ENCODE assay signal across 18 mouse cellular contexts in genomic region chrX:77594670-77595224, GRCm38 (mm10).
DNase-seq lines count a peak whose midpoint lies in the region; ATAC-seq lines count a peak whose summit lies in the region.
"Had no signal": no experiment of that assay in that cellular context is flagged by ENCODE, and none has a peak within 500 bp of the region (broad histone marks: within the 10 kb centered on the region; RNA-seq: fewer than 3 reads in every experiment).

No protein-coding gene starts in this region.

- H3K36me3 ChIP-seq in liver, embryonic 11.5 days (ENCODE audit: control insufficient read depth, insufficient read depth, low read length), result no peaks in the 10 kb centered on the region
- H3K36me3 ChIP-seq in liver, embryonic 12.5 days, result no peaks in the 10 kb centered on the region
- H3K36me3 ChIP-seq: embryonic facial prominence, embryonic 13.5 days; heart, embryonic 13.5 days; hindbrain, embryonic 12.5 days had no signal

- no peaks in the 10 kb centered on the region for H3K27me3 ChIP-seq in liver, embryonic 11.5 days (replicated peaks; ENCODE audit: control insufficient read depth, insufficient read depth, low read length)
- H3K27me3 ChIP-seq in liver, embryonic 12.5 days (replicated peaks), result no peaks in the 10 kb centered on the region
- H3K27me3 ChIP-seq: embryonic facial prominence, embryonic 13.5 days; forebrain, embryonic 13.5 days; heart, embryonic 13.5 days; hindbrain, embryonic 12.5 days had no signal

- no peak overlapping the region for H3K4me3 ChIP-seq in liver, embryonic 11.5 days (ENCODE audit: low read depth, low read length)
- H3K4me3 ChIP-seq in liver, embryonic 12.5 days, result no peak overlapping the region
- H3K4me3 ChIP-seq: embryonic facial prominence, embryonic 13.5 days; forebrain, embryonic 13.5 days; heart, adult 2 months; heart, embryonic 13.5 days; hindbrain, embryonic 12.5 days had no signal

- no peaks in the 10 kb centered on the region for H3K9me3 ChIP-seq in liver, embryonic 11.5 days (ENCODE audit: control insufficient read depth, low read length)
- no peaks in the 10 kb centered on the region for H3K9me3 ChIP-seq in liver, embryonic 12.5 days (replicated peaks)
- H3K9me3 ChIP-seq: embryonic facial prominence, embryonic 13.5 days; forebrain, embryonic 13.5 days; heart, embryonic 13.5 days; hindbrain, embryonic 12.5 days had no signal

- H3K4me1 ChIP-seq in liver, embryonic 11.5 days (replicated peaks; ENCODE audit: control insufficient read depth, insufficient read depth, low read length), result peaks cover 5% of the 10 kb centered on the region; the same call in 1 of the 2 replicates
- H3K4me1 ChIP-seq in liver, embryonic 12.5 days, result peaks cover 14% of the 10 kb centered on the region
- H3K4me1 ChIP-seq: embryonic facial prominence, embryonic 13.5 days; forebrain, embryonic 13.5 days; hindbrain, embryonic 12.5 days had no signal

- no peak for DNase-seq in liver, embryonic 11.5 days (ENCODE audit: low spot score)
- DNase-seq in liver, result no peak
- DNase-seq in left cerebral cortex, postnatal 10 days (ENCODE audit: extremely low spot score in 1 of 2, low spot score in 2 of 2), result no peak
- DNase-seq in right cerebral cortex, adult 18-20 months, result no peak
- DNase-seq: adrenal gland, postnatal 14 days; cerebellum, adult 18-20 months; cerebellum, adult 9-11 months; forebrain, postnatal 0 days; gastrocnemius, postnatal 14 days; heart, adult 2 months; heart, postnatal 36 days had no signal

- intact Hi-C loops in left cerebral cortex, postnatal 10 days (cut with DNase I), result no loop called here

- ATAC-seq in liver, embryonic 11.5 days (replicated peaks; ENCODE audit: low FRiP score), result peak; percentile 54
- ATAC-seq in liver, embryonic 12.5 days, result 0 out of 2 replicates have a peak, but pooled peaks have one; percentile 30
- ATAC-seq in megakaryocyte progenitor cell, adult 5-6 weeks (replicated peaks; ENCODE audit: poor library complexity), result peak; percentile 80
- ATAC-seq: forebrain, embryonic 13.5 days; forebrain, postnatal 0 days; hindbrain, embryonic 16.5 days had no signal

- no peak overlapping the region for H3K9ac ChIP-seq in liver, embryonic 11.5 days (ENCODE audit: low read depth, low read length)
- no peak overlapping the region for H3K9ac ChIP-seq in liver, embryonic 12.5 days
- H3K9ac ChIP-seq: embryonic facial prominence, embryonic 13.5 days; forebrain, embryonic 13.5 days; forebrain, postnatal 0 days; heart, embryonic 13.5 days; hindbrain, embryonic 12.5 days had no signal

- no peak overlapping the region for H3K27ac ChIP-seq in liver, embryonic 11.5 days (ENCODE audit: low read depth, low read length)
- H3K27ac ChIP-seq in liver, embryonic 12.5 days, result no peak overlapping the region
- H3K27ac ChIP-seq: embryonic facial prominence, embryonic 13.5 days; forebrain, embryonic 13.5 days; heart, adult 2 months; heart, embryonic 13.5 days; hindbrain, embryonic 12.5 days had no signal

- 57% methylated on average over 7 of the region's 7 CpGs for WGBS in liver, embryonic 11.5 days
- whole genome bisulfite sequencing in liver, embryonic 12.5 days (ENCODE audit: insufficient replicate concordance), result 29% methylated on average over 7 of the region's 7 CpGs

- H3K4me2 ChIP-seq in liver, embryonic 11.5 days, result peak overlapping the region; percentile 12; the same call in 1 of the 2 replicates
- 0 out of 2 replicates have a peak overlapping the region, but pooled peaks have one; percentile 1 for H3K4me2 ChIP-seq in liver, embryonic 12.5 days
- H3K4me2 ChIP-seq: embryonic facial prominence, embryonic 13.5 days; forebrain, embryonic 13.5 days; heart, embryonic 13.5 days; hindbrain, embryonic 12.5 days had no signal

Comparison
In these comparisons a context has a peak if more than half of its experiments do, and no peak if none do; other contexts are left out.
1. ATAC-seq: peak in every context shown above with its lines; median percentile 80 in megakaryocyte progenitor cell, adult 5-6 weeks; 54 in liver, embryonic 11.5 days; 30 in liver, embryonic 12.5 days.